8 mouse cellular contexts compared by ENCODE assay signal in genomic region chr5:34761934-34762611, GRCm38 (mm10). TPM values are rescaled to one million over a fixed set of nuclear protein-coding genes. Genes with fewer than 3 reads are reported as not detected.
A peak's percentile ranks its signal among the peaks of the same experiment; 100 is the strongest.
DNase-seq lines count a peak whose midpoint lies in the region; ATAC-seq and TF ChIP-seq lines count a peak whose summit lies in the region.

No protein-coding gene starts in this region.

- H3K36me3 ChIP-seq in hindbrain, embryonic 12.5 days: no peaks in the 10 kb centered on the region

- peak; percentile 35; the same call in 1 of the 2 replicates for TF ChIP-seq POLR2A in cerebellum, adult 2 months (IDR thresholded peaks at IDR 0.05; ENCODE audit: borderline replicate concordance, insufficient read depth, low read length)

- H3K4me3 ChIP-seq in cerebellum, adult 2 months (replicated peaks; ENCODE audit: insufficient read depth, low read depth, low read length): peak overlapping the region; percentile 79
- H3K4me3 ChIP-seq in hindbrain, embryonic 12.5 days: peak overlapping the region; percentile 78

- peak overlapping the region; percentile 86 for H3K4me2 ChIP-seq in hindbrain, embryonic 12.5 days (replicated peaks)

- no peaks in the 10 kb centered on the region for H3K27me3 ChIP-seq in cerebellum, adult 2 months (ENCODE audit: control insufficient read depth, insufficient read depth, low read length)
- 0 out of 2 replicates have a peak, but pooled peaks cover 4% of the 10 kb centered on the region for H3K27me3 ChIP-seq in hindbrain, embryonic 12.5 days

- DNase-seq in kidney, adult 11 months: peak; percentile 30
- DNase-seq in kidney, postnatal 14 days: no peak
- peak; percentile 61 to 68 for DNase-seq in cerebellum, adult 2 months
- DNase-seq in layer of hippocampus, postnatal 36 days: peak; percentile 34 to 44
- peak; percentile 25 for DNase-seq in lung, postnatal 10 days
- DNase-seq in right cerebral cortex, postnatal 36 days (ENCODE audit: low spot score in 2 of 2): peak; percentile 26 to 58

- under 1% methylated on average over 43 of the region's 54 CpGs for WGBS in cerebellum, adult 2 months
- WGBS in hindbrain, embryonic 12.5 days: under 1% methylated on average over 52 of the region's 54 CpGs

- peak; percentile 48 for ATAC-seq in frontal cortex, adult (ENCODE audit: low TSS enrichment)
- peak; percentile 69 for ATAC-seq in hindbrain, embryonic 12.5 days (ENCODE audit: low FRiP score)

- H3K4me1 ChIP-seq in cerebellum, adult 2 months (ENCODE audit: control insufficient read depth, insufficient read depth, low read length): peaks cover 3% of the 10 kb centered on the region; the same call in 1 of the 2 replicates
- peaks cover 13% of the 10 kb centered on the region for H3K4me1 ChIP-seq in hindbrain, embryonic 12.5 days

- no peaks in the 10 kb centered on the region for H3K9me3 ChIP-seq in hindbrain, embryonic 12.5 days (replicated peaks)

- peak overlapping the region; percentile 56 for H3K27ac ChIP-seq in cerebellum, adult 2 months (ENCODE audit: insufficient read depth, low read length)
- H3K27ac ChIP-seq in hindbrain, embryonic 12.5 days: peak overlapping the region; percentile 94

- TF ChIP-seq CTCF in cerebellum, adult 2 months (IDR thresholded peaks at IDR 0.05; ENCODE audit: borderline replicate concordance, insufficient read depth, low read depth, low read length): no peak

- peak overlapping the region; percentile 89 for H3K9ac ChIP-seq in hindbrain, embryonic 12.5 days

RNA-seq across cellular contexts. Expression of gene Htt, which starts 0.5 kb away (rescaled TPM):
- polyA plus RNA-seq in cerebellum, adult 2 months (2012; rRNA removed): 45.4 and 52.1 TPM in 2 replicates
- 19.0 and 20.3 TPM in 2 replicates for polyA plus RNA-seq in hindbrain, embryonic 12.5 days (2016; fragmentation: Nextera tagmentation; extraction: Ambion mirVana)
- total RNA-seq in layer of hippocampus, postnatal 36 days (2021): 10 to 100 TPM; 77.8 to 83.4 TPM
